Mouse (Mus musculus) testis, adult 2 months (tissue): ENCODE results near the gene Ank3. TPM values are rescaled to one million over a fixed set of nuclear protein-coding genes. Genes with fewer than 3 reads are reported as not detected.

Experiments used
- H3K27ac ChIP-seq: fragments of 200-500 bp; 2 replicates; pipeline ENCODE4 v1.5.1; 2012; ENCODE audit warnings: low read depth, low read length; ENCODE audit not compliant: control insufficient read depth, insufficient read depth
- H3K27me3 ChIP-seq: fragments of 200-500 bp; 2 replicates; pipeline ENCODE4 v1.6.1; 2012; ENCODE audit warnings: mild to moderate bottlenecking, low read length, moderate library complexity; ENCODE audit not compliant: control insufficient read depth, insufficient read depth
- H3K36me3 ChIP-seq: fragments of 200-500 bp; 2 replicates; pipeline ENCODE4 v1.6.1; 2012; ENCODE audit warnings: mild to moderate bottlenecking, low read length; ENCODE audit not compliant: control insufficient read depth, insufficient read depth
- H3K4me1 ChIP-seq: fragments of 200-500 bp; 2 replicates; pipeline ENCODE4 v1.6.1; 2012; ENCODE audit warnings: low read length; ENCODE audit not compliant: control insufficient read depth, insufficient read depth
- H3K4me3 ChIP-seq: fragments of 200-500 bp; 2 replicates; pipeline ENCODE4 v1.5.1; 2012; ENCODE audit warnings: low read depth, mild to moderate bottlenecking, low read length, moderate library complexity, mixed read lengths; ENCODE audit not compliant: control insufficient read depth
- CTCF ChIP-seq: fragments of 200-500 bp; IDR thresholded peaks from 2 replicates; pipeline ENCODE4 v1.5.1; 2012; ENCODE audit warnings: low read depth, mild to moderate bottlenecking, inconsistent platforms, low read length, moderate library complexity; ENCODE audit not compliant: control insufficient read depth, insufficient read depth, insufficient replicate concordance
- POLR2A ChIP-seq: fragments of 200-500 bp; IDR thresholded peaks from 2 replicates; pipeline ENCODE4 v1.6.1; 2012; ENCODE audit warnings: low read depth, mild to moderate bottlenecking, inconsistent platforms, low read length, moderate library complexity; ENCODE audit not compliant: control insufficient read depth
- polyA plus RNA-seq: library from polyadenylated mRNA; depleted of rRNA; stranded (reverse); fragments of >200 nt; gene quantifications from 2 replicates; pipeline ENCODE4 v1.2.3, GENCODE M21; 2012

Gene Ank3
- polyA plus RNA-seq, 1 experiment, result 3.4 TPM

GRCm38 (mm10) chr10:69531569-69531968 is 133.0 kb downstream of the Ank3 start:
- H3K36me3 ChIP-seq, result no peaks in the 10 kb centered on the region
- no peaks in the 10 kb centered on the region for H3K27me3 ChIP-seq
- TF ChIP-seq CTCF (peak; percentile 65; the same call in 1 of the 2 replicates), POLR2A (no peak)
- H3K4me3 ChIP-seq, result no peak overlapping the region
- H3K27ac ChIP-seq, result no peak overlapping the region
- peaks cover 7% of the 10 kb centered on the region for H3K4me1 ChIP-seq

- Histone ChIP-seq H3K4me1 (peaks cover 7% of the 10 kb centered on the region), H3K4me3 (peak overlapping the region; percentile 35; the same call in 1 of the 2 replicates), H3K27me3 (no peaks in the 10 kb centered on the region), H3K36me3 (no peaks in the 10 kb centered on the region), H3K27ac (no peak overlapping the region)
- TF ChIP-seq CTCF (no peak), POLR2A (no peak)
Measured at GRCm38 (mm10) chr10:69532169-69532730, 133.7 kb downstream of the Ank3 start.

DNA sequence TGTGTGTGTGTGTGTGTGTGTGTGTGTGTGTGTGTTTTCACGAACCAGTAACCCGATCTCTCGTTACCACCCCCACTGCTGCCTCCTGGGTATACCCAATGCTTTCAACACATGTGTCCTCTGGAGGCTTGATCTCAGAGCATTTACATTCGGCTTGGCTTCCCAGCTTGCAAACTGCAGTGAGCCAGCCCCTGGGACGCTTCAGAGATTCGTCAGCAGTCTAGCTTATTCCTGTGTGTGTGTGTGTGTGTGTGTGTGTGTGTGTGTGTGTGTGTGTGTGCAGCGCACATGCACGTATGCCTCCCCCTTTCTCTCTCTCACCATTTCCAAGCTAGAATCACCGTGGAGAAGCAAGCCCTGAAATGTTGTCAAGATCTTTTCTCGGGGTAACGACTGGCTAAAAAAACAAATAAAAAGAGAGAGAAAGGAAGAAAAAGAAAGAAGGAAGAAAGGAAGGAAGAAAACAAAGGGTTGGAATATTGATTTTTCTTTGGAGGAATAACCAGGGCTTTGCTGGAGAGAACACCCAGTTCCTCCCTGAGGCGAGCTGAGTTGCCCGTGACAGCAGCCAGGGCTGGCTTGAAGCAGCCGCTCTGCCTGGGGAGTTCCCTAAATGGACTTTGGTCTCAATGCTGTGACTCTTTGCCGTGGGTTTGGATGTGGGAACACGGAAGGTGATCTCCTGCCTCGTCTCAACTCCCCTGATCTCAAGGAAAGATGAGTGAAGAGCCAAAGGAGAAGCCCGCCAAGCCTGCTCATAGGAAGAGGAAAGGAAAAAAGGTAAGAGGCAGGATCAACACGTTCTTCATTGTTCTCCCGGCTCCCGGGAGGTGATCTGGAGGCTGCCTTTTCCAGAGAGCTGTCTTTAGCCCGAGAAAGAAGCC is 135.2 kb downstream of the Ank3 start:
- no peak overlapping the region for H3K27ac ChIP-seq
- H3K4me1 ChIP-seq, result peaks cover 7% of the 10 kb centered on the region
- no peak overlapping the region; the same call in 1 of the 2 replicates for H3K4me3 ChIP-seq
- H3K27me3 ChIP-seq, result no peaks in the 10 kb centered on the region
- TF ChIP-seq CTCF (no peak), POLR2A (no peak)
- H3K36me3 ChIP-seq, result no peaks in the 10 kb centered on the region

- TF ChIP-seq CTCF (no peak), POLR2A (no peak)
- Histone ChIP-seq H3K27me3 (no peaks in the 10 kb centered on the region), H3K4me1 (peaks cover 7% of the 10 kb centered on the region), H3K27ac (no peak overlapping the region), H3K4me3 (no peak overlapping the region), H3K36me3 (no peaks in the 10 kb centered on the region)
Measured at GRCm38 (mm10) chr10:69534716-69535115, 136.1 kb downstream of the Ank3 start.

GRCm38 (mm10) chr10:69535123-69535930 is 136.8 kb downstream of the Ank3 start:
- TF ChIP-seq CTCF (no peak), POLR2A (no peak)
- no peak overlapping the region for H3K4me3 ChIP-seq
- peaks cover 9% of the 10 kb centered on the region for H3K4me1 ChIP-seq

DNA sequence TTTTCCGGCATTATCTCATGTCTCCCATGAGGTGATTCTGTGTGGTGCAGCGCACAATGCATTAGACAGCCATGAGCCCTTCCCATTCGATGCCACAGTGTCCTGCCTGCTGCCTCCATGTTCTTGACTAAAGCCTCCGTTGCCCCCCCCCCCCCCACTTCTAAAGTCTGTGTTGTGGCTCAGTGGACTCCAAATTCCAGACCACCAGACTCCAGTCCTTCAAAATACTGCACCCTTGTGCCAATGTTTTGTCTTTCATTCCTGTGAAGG is 137.3 kb downstream of the Ank3 start:
- Histone ChIP-seq H3K4me1 (peaks cover 9% of the 10 kb centered on the region), H3K36me3 (no peaks in the 10 kb centered on the region), H3K27ac (no peak overlapping the region), H3K27me3 (no peaks in the 10 kb centered on the region), H3K4me3 (no peak overlapping the region)
- no peak for TF ChIP-seq CTCF
- TF ChIP-seq POLR2A, result no peak

More at GRCm38 (mm10) chr10:69535123-69535930, 136.8 kb downstream of the Ank3 start:
- Histone ChIP-seq H3K27me3 (no peaks in the 10 kb centered on the region), H3K27ac (no peak overlapping the region), H3K36me3 (no peaks in the 10 kb centered on the region)
